Mouse (Mus musculus) erythroblast, embryonic 14.5 days (primary cell): ENCODE data around the gene Syn3. TPM values are rescaled to one million over a fixed set of nuclear protein-coding genes. Genes with fewer than 3 reads are reported as not detected.
"Not testable (repeated sequence)": the region's sequence is repeated elsewhere in the genome, so short reads cannot be mapped to it uniquely, and the experiment has no call there.

Source experiments
- H3K27me3 ChIP-seq: 2 replicates; pipeline ENCODE4 v1.6.1; 2012; ENCODE audit warnings: inconsistent platforms; ENCODE audit not compliant: control insufficient read depth
- H3K36me3 ChIP-seq: 2 replicates; pipeline ENCODE4 v1.6.1; 2012; ENCODE audit warnings: mild to moderate bottlenecking, inconsistent platforms; ENCODE audit not compliant: control insufficient read depth
- H3K4me1 ChIP-seq: 2 replicates; pipeline ENCODE4 v1.6.1; 2012; ENCODE audit warnings: inconsistent platforms; ENCODE audit not compliant: control insufficient read depth
- H3K4me3 ChIP-seq: replicated peaks from 2 replicates; pipeline ENCODE3; 2012; ENCODE audit warnings: moderate library complexity, mild to moderate bottlenecking, inconsistent platforms
- H3K9me3 ChIP-seq: 2 replicates; pipeline ENCODE4 v1.6.1; 2012; ENCODE audit warnings: low read length, inconsistent platforms, mixed read lengths; ENCODE audit not compliant: control insufficient read depth
- GATA1 ChIP-seq: IDR thresholded peaks from 2 replicates; pipeline ENCODE4 v1.6.1; 2012; ENCODE audit warnings: low read length, inconsistent platforms, mixed read lengths
- TAL1 ChIP-seq: IDR thresholded peaks from 3 replicates; pipeline ENCODE4 v1.6.1; 2012; ENCODE audit warnings: low read length, inconsistent platforms, mixed read lengths
- polyA plus RNA-seq: library from polyadenylated mRNA; stranded (reverse); fragments of >175 nt; gene quantifications from 2 replicates; pipeline ENCODE4 v1.2.3, GENCODE M21; 2012

Gene Syn3
- polyA plus RNA-seq, 1 experiment, result not detected

GRCm38 (mm10) chr10:86381922-86382260 is 116.8 kb downstream of the Syn3 start:
- no peaks in the 10 kb centered on the region for H3K36me3 ChIP-seq
- no peak for TF ChIP-seq TAL1
- TF ChIP-seq GATA1, result no peak

DNA sequence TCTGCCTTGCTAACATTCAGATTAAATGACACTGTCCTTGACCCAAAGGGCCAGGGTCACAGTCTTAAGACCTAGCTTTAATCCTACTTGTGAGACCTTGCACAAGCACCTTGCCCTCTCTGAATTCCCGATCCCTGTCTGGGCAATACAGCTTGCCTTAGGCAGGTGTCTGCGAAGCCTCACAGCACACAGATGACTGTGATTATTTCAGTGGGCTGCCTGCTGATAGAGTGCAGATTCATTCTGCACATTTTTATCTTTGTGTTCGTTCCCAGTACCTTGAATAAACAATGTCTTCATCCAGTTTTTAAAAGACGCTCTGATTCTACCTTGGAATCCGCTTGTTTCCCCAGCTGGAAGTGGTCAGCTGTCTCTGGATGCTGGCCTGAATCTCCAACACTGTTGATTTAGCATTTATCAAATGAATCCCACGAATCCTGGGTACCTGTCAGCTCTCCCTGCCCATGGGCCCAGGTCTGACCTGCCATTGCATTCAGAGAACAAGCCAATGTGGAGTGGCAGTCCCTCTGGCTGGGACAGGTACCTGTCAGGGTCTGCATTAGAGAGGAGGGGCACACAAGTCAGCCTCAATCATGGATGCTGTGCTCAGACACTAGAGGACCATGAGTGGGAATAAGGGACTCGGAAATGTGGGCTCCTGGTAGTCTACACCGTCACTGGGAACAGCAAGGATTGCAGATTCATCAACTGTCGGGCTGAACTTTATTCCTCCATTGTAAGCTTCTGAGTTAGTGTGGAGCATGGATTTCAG is 117.4 kb downstream of the Syn3 start:
- peaks cover 2% of the 10 kb centered on the region; the same call in 1 of the 2 replicates for H3K27me3 ChIP-seq
- no peaks in the 10 kb centered on the region for H3K4me1 ChIP-seq
- H3K4me3 ChIP-seq, result no peak overlapping the region
- H3K9me3 ChIP-seq, result no peaks in the 10 kb centered on the region
- TF ChIP-seq GATA1, result no peak
- TF ChIP-seq TAL1, result no peak
- H3K36me3 ChIP-seq, result no peaks in the 10 kb centered on the region

More at GRCm38 (mm10) chr10:86381922-86382260, 116.8 kb downstream of the Syn3 start:
- Histone ChIP-seq H3K4me3 (no peak overlapping the region), H3K4me1 (no peaks in the 10 kb centered on the region), H3K9me3 (no peaks in the 10 kb centered on the region), H3K27me3 (peaks cover 2% of the 10 kb centered on the region; the same call in 1 of the 2 replicates)

DNA sequence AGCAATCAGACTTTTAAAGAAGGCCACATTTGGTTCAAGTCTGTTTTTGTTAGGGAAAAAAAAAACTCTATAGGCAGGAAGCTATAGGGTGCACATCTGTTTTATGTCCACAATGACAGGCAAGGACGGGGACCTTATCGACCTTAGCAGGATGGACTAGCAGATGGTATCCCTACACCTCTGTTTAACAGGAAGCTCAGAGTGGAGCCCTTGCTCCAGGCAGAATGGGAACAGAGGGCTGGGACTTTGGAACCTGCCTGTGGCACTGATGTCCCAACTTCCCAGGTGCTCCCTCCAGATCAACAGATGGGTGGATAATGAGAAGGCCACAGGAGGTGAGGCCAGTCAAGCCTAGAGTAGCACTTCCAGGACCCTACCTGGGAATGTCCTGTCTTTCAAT is 118.1 kb downstream of the Syn3 start:
- no peak for TF ChIP-seq GATA1
- no peak for TF ChIP-seq TAL1
- Histone ChIP-seq H3K4me1 (no peaks in the 10 kb centered on the region; the same call in 1 of the 2 replicates), H3K27me3 (peaks cover 2% of the 10 kb centered on the region; the same call in 1 of the 2 replicates)

GRCm38 (mm10) chr10:86378803-86379202 is 119.9 kb downstream of the Syn3 start:
- H3K4me1 ChIP-seq, H3K9me3 ChIP-seq, H3K36me3 ChIP-seq, H3K27me3 ChIP-seq, H3K4me3 ChIP-seq: not testable (repeated sequence)

More for the DNA sequence above, 118.1 kb downstream of the Syn3 start:
- no peaks in the 10 kb centered on the region for H3K36me3 ChIP-seq
- no peak overlapping the region for H3K4me3 ChIP-seq
- H3K9me3 ChIP-seq, result no peaks in the 10 kb centered on the region

DNA sequence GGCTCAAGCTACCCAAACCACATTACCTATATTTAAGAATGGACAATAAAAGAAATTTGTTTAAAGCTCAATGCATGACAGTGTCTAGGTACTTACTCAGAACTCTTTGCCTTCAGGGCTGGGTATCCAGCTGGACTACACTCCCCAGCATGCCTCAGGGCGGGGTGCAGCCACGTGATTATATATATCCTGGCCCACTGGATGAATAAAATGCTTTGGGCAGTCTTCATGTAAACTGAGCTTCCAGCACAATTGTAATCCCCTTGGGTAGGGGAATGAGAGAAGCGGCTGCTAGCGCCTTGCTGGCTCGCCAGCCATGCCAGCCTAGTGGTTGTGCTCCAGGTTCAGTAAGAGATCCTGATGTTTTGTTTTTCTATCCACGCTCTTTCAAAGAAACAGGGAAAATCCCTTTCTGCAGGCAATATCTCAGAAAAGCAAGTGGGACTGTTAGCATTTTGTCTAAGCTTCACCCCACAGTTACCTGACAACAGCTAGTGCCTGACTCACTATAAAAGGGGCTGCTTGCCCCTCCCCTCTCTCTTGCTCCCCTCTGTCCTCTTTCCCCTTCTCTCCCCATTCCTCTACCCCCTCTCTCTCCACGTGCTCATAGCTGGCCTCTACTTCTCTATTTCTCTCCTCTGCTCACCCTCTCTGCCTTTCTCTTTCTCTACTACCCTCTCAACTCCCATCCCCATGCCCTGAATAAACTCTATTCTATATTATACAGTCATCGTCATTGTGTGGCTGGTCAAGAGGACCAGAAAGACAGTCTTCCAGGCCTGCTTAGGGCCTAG is 122.1 kb downstream of the Syn3 start:
- Histone ChIP-seq H3K4me1 (no peaks in the 10 kb centered on the region; the same call in 1 of the 2 replicates), H3K27me3 (peaks cover under 1% of the 10 kb centered on the region; the same call in 1 of the 2 replicates), H3K9me3 (no peaks in the 10 kb centered on the region), H3K36me3 (no peaks in the 10 kb centered on the region), H3K4me3 (no peak overlapping the region)
- no peak for TF ChIP-seq TAL1
- no peak for TF ChIP-seq GATA1

- no peaks in the 10 kb centered on the region for H3K9me3 ChIP-seq
- TF ChIP-seq GATA1, result no peak
- no peak for TF ChIP-seq TAL1
- no peaks in the 10 kb centered on the region; the same call in 1 of the 2 replicates for H3K4me1 ChIP-seq
- H3K36me3 ChIP-seq, result no peaks in the 10 kb centered on the region
- no peaks in the 10 kb centered on the region for H3K27me3 ChIP-seq
- H3K4me3 ChIP-seq, result no peak overlapping the region
Measured at GRCm38 (mm10) chr10:86375903-86376302, 122.8 kb downstream of the Syn3 start.

GRCm38 (mm10) chr10:86374061-86374460 is 124.6 kb downstream of the Syn3 start:
- Histone ChIP-seq H3K4me1 (peaks cover 6% of the 10 kb centered on the region), H3K36me3 (no peaks in the 10 kb centered on the region), H3K4me3 (no peak overlapping the region), H3K27me3 (no peaks in the 10 kb centered on the region), H3K9me3 (no peaks in the 10 kb centered on the region)
- TF ChIP-seq TAL1 (no peak), GATA1 (no peak)

DNA sequence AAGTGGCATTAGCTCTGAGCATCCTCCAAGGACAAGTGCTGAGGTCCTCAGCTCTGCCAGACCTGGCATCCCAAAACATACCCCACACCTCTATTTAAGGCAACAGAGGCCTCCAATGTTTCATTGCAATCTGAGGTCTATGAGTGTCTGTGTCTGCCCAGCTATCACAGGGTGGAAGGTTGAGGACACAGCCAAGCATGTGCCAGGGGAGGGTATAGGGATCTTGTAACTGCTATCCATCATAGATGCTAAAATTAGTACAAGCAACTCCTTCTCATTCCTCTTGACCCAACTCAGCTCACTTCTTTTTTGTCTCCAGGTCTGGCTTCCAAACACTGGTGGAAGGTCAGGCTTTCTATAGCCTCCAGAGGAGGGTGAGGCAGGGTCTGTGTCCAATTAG is 127.1 kb downstream of the Syn3 start:
- Histone ChIP-seq H3K27me3 (no peaks in the 10 kb centered on the region), H3K9me3 (no peaks in the 10 kb centered on the region), H3K4me1 (peaks cover 7% of the 10 kb centered on the region), H3K36me3 (no peaks in the 10 kb centered on the region), H3K4me3 (no peak overlapping the region)
- TF ChIP-seq TAL1 (no peak), GATA1 (no peak)

DNA sequence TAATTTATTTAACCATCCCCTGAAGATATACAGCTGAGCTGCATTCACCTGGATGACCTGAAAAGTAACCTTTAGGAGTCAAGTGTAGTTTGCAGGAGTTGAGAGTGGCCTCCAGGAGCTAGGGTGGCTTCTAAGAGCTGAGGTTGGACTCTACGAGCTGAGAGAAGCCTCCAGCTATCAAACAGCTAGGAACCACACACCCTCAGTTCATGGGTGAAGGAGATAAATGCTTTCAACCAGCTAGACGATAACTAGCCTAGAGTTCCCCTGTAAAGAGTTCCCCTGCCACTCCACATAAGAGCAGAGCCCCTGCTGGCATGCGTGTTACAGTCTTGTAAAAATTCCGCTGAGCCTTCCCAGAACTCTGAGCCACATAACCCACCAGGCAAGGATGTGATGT is 129.3 kb downstream of the Syn3 start:
- Histone ChIP-seq H3K36me3 (no peaks in the 10 kb centered on the region), H3K4me1 (peaks cover 21% of the 10 kb centered on the region)
- TF ChIP-seq GATA1 (no peak), TAL1 (no peak)

More for the DNA sequence above, 129.3 kb downstream of the Syn3 start:
- Histone ChIP-seq H3K27me3 (no peaks in the 10 kb centered on the region), H3K4me3 (no peak overlapping the region), H3K9me3 (no peaks in the 10 kb centered on the region)
